Mouse (Mus musculus) kidney, adult 11 months (tissue): ENCODE results near the gene Ptcd1.
"Not testable (repeated sequence)": the region's sequence is repeated elsewhere in the genome, so short reads cannot be mapped to it uniquely, and the experiment has no call there.

Experiments
- DNase-seq: peaks from one replicate; pipeline ENCODE4 v3.0.0; 2022

The Ptcd1 gene

GRCm38 (mm10) chr5:145166536-145167305 is at the start of gene Ptcd1, which contains the start of gene Cpsf4:
Gene Ptcd1, minus strand, starts transcription at chr5:145167108.
Gene Cpsf4, plus strand, starts transcription at chr5:145167213.
- DNase-seq: peak; percentile 99

GRCm38 (mm10) chr5:145214679-145215078 is 47.8 kb upstream of the Ptcd1 start:
- no peak for DNase-seq

GRCm38 (mm10) chr5:145213505-145213904 is 46.6 kb upstream of the Ptcd1 start:
- no peak for DNase-seq

GRCm38 (mm10) chr5:145212216-145212615 is 45.3 kb upstream of the Ptcd1 start:
- no peak for DNase-seq

GRCm38 (mm10) chr5:145211340-145211739 is 44.4 kb upstream of the Ptcd1 start:
- DNase-seq: no peak

GRCm38 (mm10) chr5:145208391-145208790 is 41.5 kb upstream of the Ptcd1 start:
- not testable (repeated sequence) for DNase-seq

- DNase-seq: no peak
Measured at GRCm38 (mm10) chr5:145207954-145208353, 41.0 kb upstream of the Ptcd1 start.

GRCm38 (mm10) chr5:145207385-145207784 is 40.5 kb upstream of the Ptcd1 start:
- no peak for DNase-seq

GRCm38 (mm10) chr5:145205041-145205440 is 38.1 kb upstream of the Ptcd1 start:
- DNase-seq: no peak

GRCm38 (mm10) chr5:145203936-145204691 is 37.2 kb upstream of the Ptcd1 start, which contains the start of gene Zkscan5:
Gene Zkscan5, plus strand, starts transcription at chr5:145204562.
- DNase-seq: peak; percentile 99

GRCm38 (mm10) chr5:145202446-145202845 is 35.5 kb upstream of the Ptcd1 start:
- no peak for DNase-seq

- DNase-seq: peak; percentile 66
Measured at GRCm38 (mm10) chr5:145201321-145201991, 34.5 kb upstream of the Ptcd1 start, which contains the start of gene Zkscan14. Gene Zkscan14, minus strand, starts transcription at chr5:145201868.

- no peak for DNase-seq
Measured at GRCm38 (mm10) chr5:145200387-145200786, 33.5 kb upstream of the Ptcd1 start.

- DNase-seq: no peak
Measured at GRCm38 (mm10) chr5:145191962-145192361, 25.1 kb upstream of the Ptcd1 start, which contains the start of gene Atp5j2. Gene Atp5j2, minus strand, starts transcription at chr5:145192062.

- DNase-seq: peak; percentile 92
Measured at GRCm38 (mm10) chr5:145190875-145191798, 24.2 kb upstream of the Ptcd1 start.

GRCm38 (mm10) chr5:145190373-145190772 is 23.5 kb upstream of the Ptcd1 start:
- no peak for DNase-seq

- no peak for DNase-seq
Measured at GRCm38 (mm10) chr5:145189416-145189815, 22.5 kb upstream of the Ptcd1 start.

GRCm38 (mm10) chr5:145185244-145185643 is 18.3 kb upstream of the Ptcd1 start:
- no peak for DNase-seq

GRCm38 (mm10) chr5:145178461-145178980 is 11.6 kb upstream of the Ptcd1 start:
- no peak for DNase-seq

GRCm38 (mm10) chr5:145167306-145167661 is 376 bp upstream of the Ptcd1 start:
- DNase-seq: no peak

- DNase-seq: peak; percentile 16
Measured at GRCm38 (mm10) chr5:145165184-145165583, 1.7 kb downstream of the Ptcd1 start.

GRCm38 (mm10) chr5:145164710-145165109 is 2.2 kb downstream of the Ptcd1 start:
- DNase-seq: peak; percentile 16
